Mouse (Mus musculus) stomach, postnatal 0 days (tissue): ENCODE data around the gene Adcy9. TPM values are rescaled to one million over a fixed set of nuclear protein-coding genes. Genes with fewer than 3 reads are reported as not detected.

Experiments
- ATAC-seq: fragments of 200-750 bp; cut with Nextera tagmentation; 2 replicates; pipeline ENCODE4 v1.8.0; 2017; ENCODE audit not compliant: low FRiP score, low TSS enrichment
- DNase-seq: peaks from one replicate; pipeline ENCODE4 v3.0.0-alpha.2; 2016; ENCODE audit warnings: low spot score
- H3K27ac ChIP-seq: fragments of 300-500 bp; sonication (generic); replicated peaks from 2 replicates; pipeline ENCODE4 v1.5.1; 2014; ENCODE audit warnings: mild to moderate bottlenecking, control low read depth
- H3K27me3 ChIP-seq: fragments of 300-500 bp; sonication (generic); 2 replicates; pipeline ENCODE4 v1.6.1; 2014; ENCODE audit warnings: low read length; ENCODE audit not compliant: control insufficient read depth, insufficient read depth
- H3K36me3 ChIP-seq: fragments of 300-500 bp; sonication (generic); 2 replicates; pipeline ENCODE4 v1.6.1; 2014; ENCODE audit warnings: low read length, mixed read lengths; ENCODE audit not compliant: control insufficient read depth, insufficient read depth
- H3K4me1 ChIP-seq: fragments of 300-500 bp; sonication (generic); replicated peaks from 2 replicates; pipeline ENCODE4 v1.6.1; 2014; ENCODE audit warnings: antibody characterized with exemption; ENCODE audit not compliant: control insufficient read depth, insufficient read depth
- H3K4me2 ChIP-seq: fragments of 300-500 bp; sonication (generic); replicated peaks from 2 replicates; pipeline ENCODE4 v1.6.1; 2014; ENCODE audit warnings: low read depth, mild to moderate bottlenecking, control low read depth, moderate library complexity
- H3K4me3 ChIP-seq: fragments of 300-500 bp; sonication (generic); 2 replicates; pipeline ENCODE4 v1.5.1; 2014; ENCODE audit warnings: low read depth, low read length, control low read depth
- H3K9ac ChIP-seq: fragments of 300-500 bp; sonication (generic); 2 replicates; pipeline ENCODE4 v1.6.1; 2014; ENCODE audit warnings: mild to moderate bottlenecking, low read length, control low read depth, mixed read lengths
- H3K9me3 ChIP-seq: fragments of 300-500 bp; sonication (generic); 2 replicates; pipeline ENCODE4 v1.6.1; 2016; ENCODE audit warnings: low read length; ENCODE audit not compliant: control insufficient read depth
- CTCF ChIP-seq: IDR thresholded peaks from 2 replicates; pipeline ENCODE4 v1.5.1; 2016; ENCODE audit warnings: antibody characterized with exemption, low read depth, mild to moderate bottlenecking, moderate library complexity
- EP300 ChIP-seq: optimal IDR thresholded peaks from 2 replicates; pipeline ENCODE3; 2016; ENCODE audit warnings: antibody characterized with exemption
- WGBS: fragments of 180-500 bp; shearing (Covaris S2); extraction: QIAGEN DNeasy Blood & Tissue Kit; methylation state at CpG from one replicate; pipeline ENCODE4 v1.1.7; 2014; 5-methylcytosine and 5-hydroxymethylcytosine counted together
- polyA plus RNA-seq: library from polyadenylated mRNA; unstranded; fragments of >200 nt; fragmentation: Nextera tagmentation; extraction: Ambion mirVana; gene quantifications from 2 replicates; pipeline ENCODE4 v1.2.1, GENCODE M21; 2015

Adcy9 gene
- polyA plus RNA-seq, 1 experiment from 2014 or later, result 1.2 TPM

- ATAC-seq (no peak), DNase-seq (no peak)
- Histone ChIP-seq H3K36me3 (no peaks in the 10 kb centered on the region), H3K9ac (no peak overlapping the region), H3K27me3 (no peaks in the 10 kb centered on the region), H3K4me1 (no peaks in the 10 kb centered on the region), H3K9me3 (no peaks in the 10 kb centered on the region), H3K4me3 (no peak overlapping the region), H3K27ac (no peak overlapping the region), H3K4me2 (no peak overlapping the region)
- TF ChIP-seq EP300 (no peak), CTCF (no peak)
- WGBS, result 86% methylated on average over 4 of the region's 4 CpGs
These were observed 35.4 kb upstream of the Adcy9 start for GRCm38 (mm10) chr16:4455693-4456092.

GRCm38 (mm10) chr16:4454563-4454962, 34.3 kb upstream of the Adcy9 start:
- DNase-seq (no peak), ATAC-seq (no peak)
- H3K27me3 ChIP-seq, result no peaks in the 10 kb centered on the region
- no peaks in the 10 kb centered on the region for H3K9me3 ChIP-seq
- H3K36me3 ChIP-seq, result no peaks in the 10 kb centered on the region
- no peak overlapping the region for H3K4me2 ChIP-seq
- no peak overlapping the region for H3K27ac ChIP-seq
- no peak overlapping the region for H3K9ac ChIP-seq
- no peaks in the 10 kb centered on the region for H3K4me1 ChIP-seq
- TF ChIP-seq CTCF (no peak), EP300 (no peak)
- WGBS, result 74% methylated on average over 7 of the region's 7 CpGs
- H3K4me3 ChIP-seq, result no peak overlapping the region

- WGBS, result 88% methylated on average over 6 of the region's 6 CpGs
- no peak for ATAC-seq
- DNase-seq, result no peak
- H3K9ac ChIP-seq, result no peak overlapping the region
- no peak overlapping the region for H3K4me3 ChIP-seq
- H3K27me3 ChIP-seq, result no peaks in the 10 kb centered on the region
- H3K9me3 ChIP-seq, result no peaks in the 10 kb centered on the region
- TF ChIP-seq CTCF (no peak), EP300 (no peak)
- H3K36me3 ChIP-seq, result no peaks in the 10 kb centered on the region
- no peaks in the 10 kb centered on the region for H3K4me1 ChIP-seq
- H3K4me2 ChIP-seq, result no peak overlapping the region
- no peak overlapping the region for H3K27ac ChIP-seq
These were observed 29.1 kb upstream of the Adcy9 start for GRCm38 (mm10) chr16:4449418-4449817.

- Histone ChIP-seq H3K27ac (no peak overlapping the region), H3K9ac (no peak overlapping the region), H3K9me3 (no peaks in the 10 kb centered on the region), H3K36me3 (no peaks in the 10 kb centered on the region), H3K4me2 (no peak overlapping the region), H3K4me3 (no peak overlapping the region), H3K4me1 (no peaks in the 10 kb centered on the region), H3K27me3 (no peaks in the 10 kb centered on the region)
- peak; percentile 22 for DNase-seq
- ATAC-seq, result peak; percentile 54
- 26% methylated on average over 9 of the region's 9 CpGs for WGBS
- no peak for TF ChIP-seq CTCF
- no peak for TF ChIP-seq EP300
These were observed 27.9 kb upstream of the Adcy9 start for GRCm38 (mm10) chr16:4448235-4448634.

GRCm38 (mm10) chr16:4446395-4446794, 26.1 kb upstream of the Adcy9 start:
- ATAC-seq (0 out of 2 replicates have a peak, but pooled peaks have one; percentile 56), DNase-seq (no peak)
- H3K9ac ChIP-seq, result no peak overlapping the region
- no peak overlapping the region for H3K4me2 ChIP-seq
- no peaks in the 10 kb centered on the region for H3K4me1 ChIP-seq
- WGBS, result 45% methylated on average over 4 of the region's 4 CpGs
- no peaks in the 10 kb centered on the region for H3K9me3 ChIP-seq
- H3K27ac ChIP-seq, result no peak overlapping the region
- no peak overlapping the region for H3K4me3 ChIP-seq
- no peaks in the 10 kb centered on the region for H3K27me3 ChIP-seq
- H3K36me3 ChIP-seq, result no peaks in the 10 kb centered on the region
- no peak for TF ChIP-seq CTCF
- TF ChIP-seq EP300, result no peak

- Histone ChIP-seq H3K4me2 (no peak overlapping the region), H3K9me3 (no peaks in the 10 kb centered on the region), H3K4me3 (no peak overlapping the region), H3K9ac (no peak overlapping the region), H3K27ac (no peak overlapping the region), H3K36me3 (no peaks in the 10 kb centered on the region), H3K4me1 (no peaks in the 10 kb centered on the region), H3K27me3 (no peaks in the 10 kb centered on the region)
- ATAC-seq, result no peak
- no peak for DNase-seq
- no peak for TF ChIP-seq CTCF
- no peak for TF ChIP-seq EP300
- 62% methylated on average over 1 of the region's 1 CpGs for WGBS
These were observed 24.1 kb upstream of the Adcy9 start for GRCm38 (mm10) chr16:4444378-4444777.
